Mouse (Mus musculus): ENCODE data around the gene Nrxn3. TPM values are rescaled to one million over a fixed set of nuclear protein-coding genes. Genes with fewer than 3 reads are reported as not detected.

Nrxn3 gene
- polyA plus RNA-seq, 1 experiment: 5.4 TPM

- Histone ChIP-seq H3K36me3 (ENCODE audit: control insufficient read depth, insufficient read depth, low read length) (no peaks in the 10 kb centered on the region), H3K27me3 (ENCODE audit: control insufficient read depth, insufficient read depth, low read length) (no peaks in the 10 kb centered on the region), H3K4me3 (ENCODE audit: control insufficient read depth, low read depth, low read length) (no peak overlapping the region), H3K4me1 (ENCODE audit: control insufficient read depth, insufficient read depth, low read length) (no peaks in the 10 kb centered on the region), H3K27ac (ENCODE audit: control insufficient read depth, insufficient read depth, low read depth, low read length) (no peak overlapping the region)
- TF ChIP-seq POLR2A (IDR thresholded peaks at IDR 0.05; ENCODE audit: control insufficient read depth, low read depth, low read length) (no peak), CTCF (IDR thresholded peaks at IDR 0.05; ENCODE audit: control insufficient read depth, insufficient read depth, insufficient replicate concordance, low read depth, low read length) (no peak)
Observed at GRCm38 (mm10) chr12:89794741-89795140, 1072.1 kb downstream of the Nrxn3 start.

- Histone ChIP-seq H3K36me3 (ENCODE audit: control insufficient read depth, insufficient read depth, low read length) (no peaks in the 10 kb centered on the region), H3K27ac (ENCODE audit: control insufficient read depth, insufficient read depth, low read depth, low read length) (no peak overlapping the region), H3K27me3 (ENCODE audit: control insufficient read depth, insufficient read depth, low read length) (no peaks in the 10 kb centered on the region), H3K4me1 (ENCODE audit: control insufficient read depth, insufficient read depth, low read length) (peaks cover 6% of the 10 kb centered on the region), H3K4me3 (ENCODE audit: control insufficient read depth, low read depth, low read length) (no peak overlapping the region)
- no peak for TF ChIP-seq CTCF (IDR thresholded peaks at IDR 0.05; ENCODE audit: control insufficient read depth, insufficient read depth, insufficient replicate concordance, low read depth, low read length)
- TF ChIP-seq POLR2A (IDR thresholded peaks at IDR 0.05; ENCODE audit: control insufficient read depth, low read depth, low read length): no peak
Observed at GRCm38 (mm10) chr12:89808217-89808616, 1085.5 kb downstream of the Nrxn3 start.

- H3K4me3 ChIP-seq (ENCODE audit: control insufficient read depth, low read depth, low read length): no peak overlapping the region
- H3K4me1 ChIP-seq (ENCODE audit: control insufficient read depth, insufficient read depth, low read length): peaks cover 6% of the 10 kb centered on the region
- no peaks in the 10 kb centered on the region for H3K36me3 ChIP-seq (ENCODE audit: control insufficient read depth, insufficient read depth, low read length)
- no peak for TF ChIP-seq CTCF (IDR thresholded peaks at IDR 0.05; ENCODE audit: control insufficient read depth, insufficient read depth, insufficient replicate concordance, low read depth, low read length)
- no peak for TF ChIP-seq POLR2A (IDR thresholded peaks at IDR 0.05; ENCODE audit: control insufficient read depth, low read depth, low read length)
- H3K27ac ChIP-seq (ENCODE audit: control insufficient read depth, insufficient read depth, low read depth, low read length): no peak overlapping the region
- no peaks in the 10 kb centered on the region for H3K27me3 ChIP-seq (ENCODE audit: control insufficient read depth, insufficient read depth, low read length)
Observed at GRCm38 (mm10) chr12:89810146-89810545, 1087.5 kb downstream of the Nrxn3 start.

GRCm38 (mm10) chr12:89811815-89812549 is 1089.3 kb downstream of the Nrxn3 start:
- no peak overlapping the region for H3K27ac ChIP-seq (ENCODE audit: control insufficient read depth, insufficient read depth, low read depth, low read length)
- TF ChIP-seq POLR2A (IDR thresholded peaks at IDR 0.05; ENCODE audit: control insufficient read depth, low read depth, low read length) (no peak), CTCF (IDR thresholded peaks at IDR 0.05; ENCODE audit: control insufficient read depth, insufficient read depth, insufficient replicate concordance, low read depth, low read length) (no peak)
- no peaks in the 10 kb centered on the region for H3K36me3 ChIP-seq (ENCODE audit: control insufficient read depth, insufficient read depth, low read length)
- peaks cover 6% of the 10 kb centered on the region for H3K4me1 ChIP-seq (ENCODE audit: control insufficient read depth, insufficient read depth, low read length)
- peak overlapping the region; percentile 36 for H3K4me3 ChIP-seq (ENCODE audit: control insufficient read depth, low read depth, low read length)
- no peaks in the 10 kb centered on the region for H3K27me3 ChIP-seq (ENCODE audit: control insufficient read depth, insufficient read depth, low read length)

GRCm38 (mm10) chr12:89812550-89813207 is 1090.0 kb downstream of the Nrxn3 start:
- Histone ChIP-seq H3K27me3 (ENCODE audit: control insufficient read depth, insufficient read depth, low read length) (no peaks in the 10 kb centered on the region), H3K27ac (ENCODE audit: control insufficient read depth, insufficient read depth, low read depth, low read length) (no peak overlapping the region), H3K36me3 (ENCODE audit: control insufficient read depth, insufficient read depth, low read length) (no peaks in the 10 kb centered on the region), H3K4me1 (ENCODE audit: control insufficient read depth, insufficient read depth, low read length) (peaks cover 6% of the 10 kb centered on the region), H3K4me3 (ENCODE audit: control insufficient read depth, low read depth, low read length) (peak overlapping the region; percentile 36)
- no peak for TF ChIP-seq CTCF (IDR thresholded peaks at IDR 0.05; ENCODE audit: control insufficient read depth, insufficient read depth, insufficient replicate concordance, low read depth, low read length)
- TF ChIP-seq POLR2A (IDR thresholded peaks at IDR 0.05; ENCODE audit: control insufficient read depth, low read depth, low read length): no peak

- Histone ChIP-seq H3K4me1 (ENCODE audit: control insufficient read depth, insufficient read depth, low read length) (peaks cover 6% of the 10 kb centered on the region), H3K27me3 (ENCODE audit: control insufficient read depth, insufficient read depth, low read length) (no peaks in the 10 kb centered on the region), H3K36me3 (ENCODE audit: control insufficient read depth, insufficient read depth, low read length) (no peaks in the 10 kb centered on the region), H3K4me3 (ENCODE audit: control insufficient read depth, low read depth, low read length) (no peak overlapping the region), H3K27ac (ENCODE audit: control insufficient read depth, insufficient read depth, low read depth, low read length) (no peak overlapping the region)
- TF ChIP-seq POLR2A (IDR thresholded peaks at IDR 0.05; ENCODE audit: control insufficient read depth, low read depth, low read length): no peak
- TF ChIP-seq CTCF (IDR thresholded peaks at IDR 0.05; ENCODE audit: control insufficient read depth, insufficient read depth, insufficient replicate concordance, low read depth, low read length): no peak
Observed at GRCm38 (mm10) chr12:89813294-89813693, 1090.6 kb downstream of the Nrxn3 start.

- TF ChIP-seq POLR2A (IDR thresholded peaks at IDR 0.05; ENCODE audit: control insufficient read depth, low read depth, low read length): no peak
- no peak for TF ChIP-seq CTCF (IDR thresholded peaks at IDR 0.05; ENCODE audit: control insufficient read depth, insufficient read depth, insufficient replicate concordance, low read depth, low read length)
- Histone ChIP-seq H3K4me1 (ENCODE audit: control insufficient read depth, insufficient read depth, low read length) (peaks cover 6% of the 10 kb centered on the region), H3K27me3 (ENCODE audit: control insufficient read depth, insufficient read depth, low read length) (no peaks in the 10 kb centered on the region), H3K36me3 (ENCODE audit: control insufficient read depth, insufficient read depth, low read length) (no peaks in the 10 kb centered on the region), H3K27ac (ENCODE audit: control insufficient read depth, insufficient read depth, low read depth, low read length) (no peak overlapping the region), H3K4me3 (ENCODE audit: control insufficient read depth, low read depth, low read length) (no peak overlapping the region)
Observed at GRCm38 (mm10) chr12:89813718-89814117, 1091.0 kb downstream of the Nrxn3 start.
